Mouse (Mus musculus): ENCODE measurements around the gene Gabra4.

Gabra4 gene

DNA sequence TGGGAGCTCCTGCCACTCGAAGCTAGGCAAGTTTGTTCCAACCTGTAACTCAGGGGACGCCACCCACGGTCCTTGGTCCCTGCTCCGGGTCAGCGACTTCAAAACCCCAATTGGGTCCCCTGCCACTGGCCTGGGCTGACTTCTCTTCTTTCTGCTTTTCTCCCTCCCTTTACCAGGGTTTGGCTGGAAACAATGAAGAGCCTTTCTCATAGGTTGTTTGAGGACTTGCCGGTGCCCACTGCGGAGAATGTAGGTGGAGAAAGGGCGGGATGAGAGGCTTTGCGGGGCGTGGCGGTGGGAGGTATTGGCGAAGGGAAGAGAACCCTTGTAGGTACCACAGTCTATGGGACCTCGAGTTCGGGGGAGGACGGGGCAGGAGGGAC, at the start of gene Gabra4:
Gene Gabra4 (minus strand): TSS at position 194 of the 383 bp plus-strand sequence.
- POLR2A ChIA-PET = no interaction called here
- CTCF ChIA-PET = no interaction called here

DNA sequence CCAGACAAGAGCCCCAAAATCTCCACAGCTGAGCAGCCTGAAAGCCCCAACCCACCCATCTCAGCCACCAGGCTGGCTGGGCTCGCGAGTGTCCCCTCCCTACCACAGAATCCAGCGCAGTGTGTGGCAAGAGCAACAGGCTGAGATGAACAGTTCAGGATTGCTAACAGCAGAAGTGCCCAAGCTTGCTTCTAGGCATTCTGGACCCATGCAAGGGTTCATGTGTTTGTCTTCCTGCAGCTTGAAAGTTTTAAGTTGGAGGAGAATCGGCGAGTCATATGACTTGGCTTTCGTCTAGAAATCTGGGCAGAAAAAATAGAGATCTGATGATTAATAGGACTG, 43.1 kb upstream of the Gabra4 start:
- POLR2A ChIA-PET = no interaction called here
- CTCF ChIA-PET = interaction anchor here in 1 of 4 experiments (1.4 kb wide), 1 partner anchor 155 kb away, joined by 4 read pairs; no protein-coding TSS in a partner anchor

DNA sequence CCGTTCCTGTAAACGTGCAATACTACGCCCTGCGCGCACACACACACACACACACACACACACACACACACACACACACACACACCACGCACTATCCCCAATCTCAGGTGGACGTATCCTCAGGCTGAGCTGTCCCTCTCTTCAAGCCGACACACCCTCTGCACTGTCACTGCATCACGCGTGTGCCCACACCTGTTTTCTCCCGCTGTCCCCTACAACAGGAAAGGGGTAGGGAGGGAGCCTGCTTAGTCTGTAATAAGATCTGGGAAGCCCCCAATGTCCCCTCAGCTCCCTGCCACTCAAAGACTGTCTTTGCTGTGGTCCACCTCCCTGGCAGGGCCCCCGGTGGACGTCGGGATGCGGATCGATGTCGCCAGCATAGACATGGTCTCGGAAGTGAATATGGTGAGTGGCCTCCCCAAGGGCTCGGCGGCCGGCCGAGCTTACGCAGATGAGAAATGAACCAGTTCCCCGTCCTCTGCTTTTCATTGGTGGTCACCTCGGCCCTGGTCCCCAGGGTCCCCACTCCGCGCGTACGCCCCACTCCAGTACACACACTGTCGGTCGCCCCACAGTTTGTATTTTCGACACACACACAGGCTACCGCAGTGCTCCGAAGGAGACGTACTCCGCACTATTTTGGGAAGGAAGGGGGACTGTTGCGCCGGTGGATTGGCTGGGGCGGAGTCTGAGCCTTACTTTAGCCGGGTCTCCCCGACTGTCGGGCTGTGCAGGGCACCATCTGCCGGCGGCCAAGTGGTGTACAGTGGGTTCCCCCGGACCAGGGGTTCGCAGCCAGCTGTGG, 42.6 kb upstream of the Gabra4 start:
- POLR2A ChIA-PET = interaction anchor here in 1 of 4 experiments (0.6 to 0.8 kb wide), 2 partner anchors 82 to 160 kb away, joined by 3 to 4 read pairs; no protein-coding TSS in a partner anchor
- CTCF ChIA-PET = interaction anchor here in 2 of 4 experiments (0.6 to 1.4 kb wide), 2 partner anchors 155 to 1074 kb away, joined by 4 to 10 read pairs; no protein-coding TSS in a partner anchor

DNA sequence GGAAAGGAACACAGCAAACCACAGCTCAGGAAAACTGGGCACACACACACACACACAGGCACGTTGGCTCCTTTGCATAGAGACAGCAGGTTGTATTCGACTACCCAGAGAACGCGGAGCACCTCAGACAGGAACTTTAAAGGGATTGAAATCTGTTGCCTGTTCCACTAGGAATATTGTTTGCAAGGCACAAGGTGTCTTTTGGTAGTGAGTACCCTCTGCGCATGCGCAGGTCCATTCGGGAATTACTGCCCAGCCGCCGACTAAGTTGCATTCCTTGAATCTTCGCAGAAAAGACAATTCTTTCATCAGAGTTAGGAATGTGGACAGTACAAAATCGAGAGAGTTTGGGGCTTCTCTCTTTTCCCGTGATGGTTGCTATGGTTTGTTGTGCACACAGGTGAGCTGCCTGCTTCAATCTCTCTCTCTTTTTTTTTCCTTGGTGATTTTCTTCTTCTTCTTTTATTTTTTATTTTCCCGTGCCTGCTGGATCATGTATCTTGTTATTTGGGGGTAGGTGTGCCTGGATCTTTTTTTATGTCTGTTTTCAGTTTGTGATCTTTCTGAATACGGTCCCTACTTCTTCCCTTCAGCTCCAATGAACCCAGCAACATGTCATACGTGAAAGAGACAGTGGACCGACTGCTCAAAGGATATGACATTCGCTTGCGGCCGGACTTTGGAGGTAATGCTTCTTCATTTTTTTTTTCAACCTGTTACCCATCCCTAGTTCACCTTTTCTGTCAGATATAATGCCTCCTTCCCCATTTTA, 41.8 kb upstream of the Gabra4 start:
- CTCF ChIA-PET = interaction anchor here in 2 of 4 experiments (0.6 to 1.4 kb wide), 2 partner anchors 154 to 1075 kb away, joined by 4 to 10 read pairs; no protein-coding TSS in a partner anchor
- POLR2A ChIA-PET = interaction anchor here in 1 of 4 experiments (0.6 to 0.8 kb wide), 2 partner anchors 83 to 161 kb away, joined by 3 to 4 read pairs; no protein-coding TSS in a partner anchor

DNA sequence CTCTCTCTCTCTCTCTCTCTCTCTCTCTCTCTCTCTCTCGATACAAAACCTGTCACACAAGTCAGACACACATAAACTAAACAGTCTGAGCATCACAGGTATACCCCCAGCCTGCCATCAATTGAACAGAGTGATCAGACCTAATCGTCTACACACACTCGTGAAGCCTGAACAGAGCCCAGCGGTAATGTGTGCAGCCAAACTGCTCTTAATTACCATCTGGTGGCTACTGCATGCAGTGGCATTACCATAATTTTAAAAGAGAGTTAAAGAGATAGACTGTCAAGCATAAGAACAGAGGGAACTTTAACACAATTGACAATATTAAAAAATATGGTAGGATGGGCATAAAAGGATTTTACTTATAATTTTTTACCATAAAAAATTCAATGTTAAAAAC, 7.5 kb upstream of the Gabra4 start:
- POLR2A ChIA-PET = no interaction called here
- CTCF ChIA-PET = no interaction called here

DNA sequence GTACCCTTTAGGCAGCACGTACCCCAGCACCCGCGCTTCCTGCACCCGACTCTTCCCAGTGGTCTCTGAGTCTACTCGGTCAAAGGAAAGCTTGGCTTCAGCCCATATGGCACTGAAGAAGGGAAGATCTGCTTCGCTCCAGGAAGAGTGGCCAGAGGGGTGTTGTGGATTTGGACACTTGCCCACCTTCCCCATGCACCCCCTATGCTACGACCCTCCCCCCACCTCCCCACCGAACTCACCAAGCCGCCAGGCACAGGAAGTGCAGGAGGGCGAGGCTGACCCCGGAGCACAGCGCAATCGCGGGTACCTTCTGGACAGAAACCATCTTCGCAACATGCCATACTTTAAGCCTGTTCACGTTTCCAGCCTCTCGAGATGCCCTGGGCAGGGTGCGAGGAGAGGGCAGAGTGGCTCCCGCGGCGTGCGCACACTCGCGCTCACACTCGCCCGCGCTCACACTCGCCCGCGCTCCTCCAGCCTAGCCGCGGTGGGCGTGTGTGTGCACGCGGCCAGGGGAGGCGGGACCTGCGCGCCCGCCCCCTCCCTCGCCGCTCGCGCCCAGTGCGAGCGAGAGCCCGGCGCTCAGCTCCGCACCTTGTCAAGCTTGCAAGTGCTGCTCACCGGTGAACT, 510 bp downstream of the Gabra4 start, which contains the start of gene Gabrb1:
Gene Gabrb1 (plus strand): TSS at position 632 of the 633 bp plus-strand sequence.
- POLR2A ChIA-PET = interaction anchor here in 1 of 4 experiments (0.6 kb wide), 1 partner anchor 488 kb away, joined by 3 read pairs; no protein-coding TSS in a partner anchor
- CTCF ChIA-PET = no interaction called here

DNA sequence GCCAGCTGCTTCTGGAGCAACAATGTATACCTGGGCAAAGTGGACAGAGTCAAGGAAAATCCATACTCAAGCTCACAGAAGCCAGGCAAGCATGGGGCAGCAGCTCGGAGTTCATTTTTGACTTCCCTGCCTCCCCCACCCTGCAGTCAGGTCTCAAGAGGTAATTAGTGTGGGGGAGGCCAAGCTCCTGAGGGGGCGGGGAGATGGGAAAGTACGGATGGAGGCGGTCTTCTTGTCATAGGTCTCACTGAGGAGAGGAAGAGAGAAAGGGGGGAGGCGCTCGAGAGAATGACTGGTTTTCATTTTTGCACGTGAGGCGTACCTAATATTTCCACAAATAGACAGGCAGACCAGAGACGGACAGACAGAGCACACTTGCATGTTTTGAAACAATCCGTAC, 1.3 kb downstream of the Gabra4 start:
- ChIA-PET POLR2A (interaction anchor here in 1 of 4 experiments (0.6 kb wide), 1 partner anchor 488 kb away, joined by 3 read pairs; no protein-coding TSS in a partner anchor), CTCF (no interaction called here)

DNA sequence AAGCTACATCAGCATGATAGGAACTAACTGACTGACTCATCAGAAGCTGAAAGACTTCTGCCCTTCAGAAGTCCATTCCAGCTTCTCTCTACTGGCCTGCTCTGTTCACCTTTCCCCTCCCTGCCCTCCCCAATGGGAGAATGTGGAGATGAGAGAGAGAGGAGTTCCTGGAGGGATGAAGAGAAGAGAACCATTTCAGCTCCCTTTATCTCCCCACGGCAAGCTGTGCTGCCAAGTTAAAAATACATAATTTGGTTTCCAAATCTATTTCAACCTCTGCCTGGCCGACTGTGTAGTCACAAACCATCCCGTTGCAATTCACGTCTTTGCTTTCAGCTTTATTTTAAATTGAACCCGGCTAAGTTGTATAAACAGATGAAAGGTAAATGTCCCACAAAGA, 4.1 kb downstream of the Gabra4 start:
- POLR2A ChIA-PET = no interaction called here
- CTCF ChIA-PET = no interaction called here

DNA sequence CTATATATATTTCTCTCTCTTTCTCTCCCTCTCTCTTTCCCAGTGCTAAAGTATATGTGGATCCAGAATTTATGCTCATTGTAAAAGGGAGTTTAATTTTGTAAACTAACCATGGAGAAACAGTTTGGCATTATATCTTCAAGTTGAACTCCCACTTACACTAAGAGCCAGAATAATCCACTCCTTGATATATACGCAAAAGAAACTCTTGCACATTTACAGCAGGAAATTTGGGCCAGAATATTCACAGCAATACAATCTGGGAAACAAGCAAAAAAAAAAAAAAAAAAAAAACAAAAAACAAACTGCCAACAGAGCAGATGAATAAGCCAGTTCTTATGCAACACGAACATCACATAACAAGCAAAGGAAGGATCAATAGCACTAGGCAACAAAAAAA, 10.0 kb downstream of the Gabra4 start:
- CTCF ChIA-PET = no interaction called here
- POLR2A ChIA-PET = no interaction called here

DNA sequence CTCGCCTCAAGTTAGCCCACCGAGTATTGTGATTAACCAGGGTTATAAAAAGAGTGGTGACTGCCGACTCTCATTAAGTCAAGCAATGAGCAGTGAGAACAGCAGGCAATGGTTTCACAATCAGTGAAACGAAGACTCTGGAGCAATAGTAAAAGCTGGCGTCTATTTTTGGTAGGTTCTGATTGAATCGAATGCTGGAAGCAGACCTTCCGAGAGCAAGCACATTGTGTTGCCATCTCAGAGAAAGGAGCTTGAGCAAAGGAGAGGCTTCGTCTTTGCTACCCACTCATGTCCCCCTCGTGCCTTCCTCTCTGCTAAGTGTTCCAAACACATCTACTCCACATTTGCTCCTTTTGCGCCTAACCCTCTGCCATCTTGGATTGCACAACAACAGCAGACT, 18.3 kb downstream of the Gabra4 start:
- CTCF ChIA-PET = interaction anchor here in 1 of 4 experiments (0.5 kb wide), 1 partner anchor 84 kb away, joined by 5 read pairs; no protein-coding TSS in a partner anchor
- POLR2A ChIA-PET = interaction anchor here in 1 of 4 experiments (0.5 to 0.7 kb wide), 2 partner anchors 59 to 1835 kb away, joined by 3 read pairs; no protein-coding TSS in a partner anchor

DNA sequence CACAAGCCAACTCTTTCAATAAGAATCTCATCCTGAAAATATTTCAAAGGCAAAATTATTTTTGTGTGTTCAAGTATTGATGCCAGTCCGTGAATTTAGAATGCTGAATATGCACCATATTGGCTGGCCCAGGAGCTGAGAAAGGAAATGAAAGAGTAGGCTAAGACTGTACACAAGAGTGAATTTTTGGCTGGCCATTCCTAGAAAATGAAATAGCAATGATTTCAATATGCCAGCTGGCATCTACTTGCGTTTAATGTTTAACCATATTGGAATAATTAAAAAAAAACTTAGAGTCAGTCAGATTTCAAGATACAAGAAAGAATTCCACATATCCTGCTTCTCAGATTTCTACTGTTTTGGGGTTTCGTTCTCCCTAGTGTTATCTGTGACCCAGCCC, 30.3 kb downstream of the Gabra4 start:
- ChIA-PET CTCF (no interaction called here), POLR2A (no interaction called here)

DNA sequence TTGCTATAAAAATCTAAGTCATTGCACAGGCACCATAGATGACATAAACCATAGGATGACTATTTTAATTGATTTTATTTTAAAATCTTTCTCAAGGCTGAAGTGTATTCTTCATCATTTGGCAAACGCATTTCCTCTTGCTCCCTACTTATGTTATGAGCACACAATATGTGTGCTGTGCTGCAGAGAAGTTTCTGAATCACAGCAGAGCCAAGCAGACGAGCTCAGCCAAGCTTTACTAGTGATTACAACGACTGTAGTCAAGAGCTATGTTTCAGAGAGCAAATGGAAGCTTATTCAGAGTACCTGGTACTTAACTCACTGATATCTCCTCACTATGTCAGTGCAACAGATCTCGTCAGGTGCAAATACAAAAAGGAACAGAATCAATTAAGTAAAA, 41.4 kb downstream of the Gabra4 start:
- ChIA-PET CTCF (no interaction called here), POLR2A (no interaction called here)

DNA sequence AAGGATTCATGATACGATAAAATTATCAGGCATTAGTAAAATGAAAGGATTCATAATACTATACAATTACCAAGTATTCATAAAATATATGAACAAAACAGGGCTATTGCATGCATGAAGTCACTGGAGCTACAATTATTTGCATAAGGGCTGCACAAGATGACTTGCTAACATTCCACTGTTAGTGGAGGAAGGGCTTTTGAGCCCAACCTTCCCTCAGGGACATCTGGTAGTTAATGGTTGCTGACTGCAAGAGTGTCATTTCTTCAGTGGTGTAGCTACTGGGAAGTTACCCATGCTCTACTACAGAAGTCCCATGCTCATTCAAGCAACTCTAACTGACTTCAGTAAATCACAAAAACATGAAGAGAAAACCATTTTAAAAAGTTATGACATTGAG, 43.8 kb downstream of the Gabra4 start:
- CTCF ChIA-PET = interaction anchor here in 1 of 4 experiments (0.8 kb wide), 1 partner anchor 587 kb away, joined by 3 read pairs; no protein-coding TSS in a partner anchor
- POLR2A ChIA-PET = no interaction called here

DNA sequence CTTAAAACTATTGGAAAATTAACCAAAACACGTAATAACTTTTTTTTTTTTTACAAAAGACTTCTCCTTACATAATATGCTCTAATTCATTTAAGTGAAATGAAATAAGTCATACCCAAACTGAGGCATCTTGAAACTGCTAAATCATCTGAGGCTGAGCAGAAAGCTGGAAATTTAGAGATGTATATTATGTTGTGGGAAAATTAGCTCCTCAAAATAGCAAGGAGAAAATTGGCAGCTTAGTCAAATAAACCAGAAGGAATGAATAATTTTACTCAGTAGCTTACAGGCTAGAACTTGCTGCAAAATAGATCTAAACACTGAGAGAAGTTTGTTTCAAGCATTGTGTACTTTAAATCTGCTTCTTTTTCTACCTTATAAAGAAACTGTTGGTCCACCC, 49.4 kb downstream of the Gabra4 start:
- CTCF ChIA-PET = no interaction called here
- POLR2A ChIA-PET = no interaction called here

DNA sequence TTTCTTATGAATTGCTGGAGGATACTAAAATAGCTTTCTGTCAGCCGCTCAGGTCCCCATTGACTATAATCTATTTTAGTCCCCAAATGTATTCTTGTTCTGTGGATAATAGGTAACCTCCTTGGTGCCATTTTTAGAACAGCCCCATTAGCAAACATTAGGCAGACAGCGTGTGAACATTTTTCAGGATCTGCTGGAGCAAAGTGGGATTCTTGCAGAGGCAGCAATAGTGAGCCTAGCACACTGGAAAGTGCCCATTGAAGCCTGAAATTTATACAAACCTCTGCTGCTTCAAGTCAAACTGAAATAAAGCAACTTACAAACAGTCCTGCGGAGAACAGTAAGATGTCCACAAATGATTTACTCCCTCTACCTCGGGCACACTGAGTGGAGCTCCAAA, 51.2 kb downstream of the Gabra4 start:
- ChIA-PET POLR2A (no interaction called here), CTCF (no interaction called here)

DNA sequence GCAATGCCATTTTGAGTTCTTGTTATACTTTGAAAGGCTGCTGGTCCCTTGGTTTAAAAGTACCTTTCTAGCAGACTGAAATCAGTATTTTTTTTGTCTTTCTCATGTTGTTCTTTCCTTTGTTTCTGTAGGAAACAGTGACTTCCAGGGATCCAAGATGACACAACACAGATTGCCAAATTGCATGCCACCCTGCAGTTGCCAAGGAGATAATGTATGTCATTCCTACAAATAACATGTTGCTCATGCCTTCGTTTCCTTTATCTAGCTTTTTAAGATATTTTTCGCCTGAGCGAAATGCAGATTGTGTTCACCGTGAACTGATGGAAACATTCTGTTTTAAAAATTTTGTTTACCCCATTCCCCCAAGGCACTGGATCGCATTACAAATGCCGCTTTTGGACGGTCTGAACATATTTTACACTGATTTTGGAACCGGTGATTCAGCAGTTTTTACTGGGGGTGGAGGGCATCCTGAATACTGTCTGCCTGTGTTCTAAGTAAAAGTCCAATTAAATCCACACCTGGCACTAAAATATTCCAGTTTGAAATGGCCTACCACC, 53.9 kb downstream of the Gabra4 start:
- ChIA-PET POLR2A (no interaction called here), CTCF (no interaction called here)

DNA sequence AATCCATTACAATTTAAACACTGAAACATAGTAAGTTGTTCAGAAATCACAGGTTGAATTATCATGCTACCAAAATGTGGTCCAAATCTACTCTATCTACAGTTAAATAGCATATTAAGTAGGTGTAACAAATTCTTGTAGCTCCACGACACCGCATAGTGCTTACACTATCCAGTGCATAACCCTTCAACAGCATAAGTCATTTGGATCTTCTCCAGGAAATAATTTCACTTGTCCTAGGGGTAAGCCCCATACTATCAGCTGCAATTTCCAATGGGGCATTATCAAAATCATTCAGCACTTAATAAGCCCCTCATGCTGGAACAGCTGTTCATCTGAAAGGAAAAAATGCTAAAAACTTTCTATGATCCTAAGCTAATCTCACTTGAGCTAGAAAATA, 62.8 kb downstream of the Gabra4 start:
- ChIA-PET POLR2A (interaction anchor here in 1 of 4 experiments (0.9 kb wide), 1 partner anchor 29 kb away, joined by 3 read pairs; no protein-coding TSS in a partner anchor), CTCF (no interaction called here)

DNA sequence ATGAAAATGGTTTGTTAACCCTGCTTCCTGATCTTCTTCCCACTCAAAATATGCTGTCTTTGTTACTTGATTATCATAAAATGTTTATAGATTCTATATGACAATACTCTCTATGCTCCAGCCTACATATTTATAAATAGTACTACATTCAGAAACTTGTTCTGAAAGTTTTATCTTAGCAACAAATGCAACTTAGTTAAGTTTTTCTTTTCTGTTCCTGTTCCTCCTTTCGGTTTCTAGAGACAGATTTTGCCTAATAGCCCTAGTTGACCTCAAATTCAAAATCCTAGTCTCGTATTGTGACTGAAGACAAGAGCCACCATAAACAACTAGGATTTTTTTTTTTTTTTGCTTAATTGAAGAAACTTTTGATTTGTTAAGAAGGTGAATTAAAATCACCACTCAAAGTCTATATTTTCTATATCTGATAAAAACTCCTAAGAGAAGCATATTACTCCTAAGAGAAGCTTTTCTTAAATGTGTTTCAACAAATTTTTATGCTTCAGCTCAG, 64.3 kb downstream of the Gabra4 start:
- ChIA-PET CTCF (no interaction called here), POLR2A (interaction anchor here in 1 of 4 experiments (0.6 to 0.7 kb wide), 2 partner anchors 136 to 322 kb away, joined by 3 to 6 read pairs; no protein-coding TSS in a partner anchor)

DNA sequence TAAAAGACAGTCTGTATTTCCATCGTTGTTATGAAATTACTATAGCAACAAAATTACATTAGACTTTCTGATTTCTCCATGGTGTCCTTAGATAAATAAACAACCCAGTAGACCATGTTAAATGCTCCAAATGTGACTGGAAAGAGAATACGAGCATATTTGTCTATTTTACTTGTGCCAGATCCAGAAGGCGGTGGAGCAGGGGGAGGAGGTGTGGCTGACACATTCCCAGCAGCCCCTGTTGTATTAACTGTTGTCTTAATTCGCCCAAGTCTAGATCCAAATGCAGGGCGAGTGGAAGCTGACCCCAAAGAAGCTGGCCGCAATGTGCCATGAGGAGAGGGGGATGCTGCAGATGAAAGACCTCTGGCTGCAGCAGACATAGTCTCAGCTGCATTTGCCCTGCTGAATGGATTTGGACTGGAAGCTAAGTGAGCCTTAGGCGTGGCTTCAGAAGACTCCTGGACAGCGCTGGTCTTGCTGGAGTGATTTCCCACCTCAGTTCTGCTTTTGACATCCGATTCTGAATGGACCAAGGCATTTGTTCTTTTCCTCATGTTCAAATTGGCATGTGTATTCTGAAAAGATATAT, 86.4 kb downstream of the Gabra4 start:
- POLR2A ChIA-PET = no interaction called here

More for the DNA sequence above, 86.4 kb downstream of the Gabra4 start:
- CTCF ChIA-PET = no interaction called here
